Mouse (Mus musculus) forebrain, embryonic 13.5 days (tissue): Measurements from ENCODE around the gene Camk1d. TPM values are rescaled to one million over a fixed set of nuclear protein-coding genes. Genes with fewer than 3 reads are reported as not detected.

Experiments used
- ATAC-seq: fragments of 200-750 bp; cut with Nextera tagmentation; 2 replicates; pipeline ENCODE4 v1.8.0; 2017
- H3K27ac ChIP-seq: fragments of 300-500 bp; sonication (generic); 2 replicates; pipeline ENCODE4 v1.5.1; 2015; ENCODE audit warnings: inconsistent platforms, mild to moderate bottlenecking, moderate library complexity
- H3K27me3 ChIP-seq: fragments of 300-500 bp; sonication (generic); 2 replicates; pipeline ENCODE4 v1.6.1; 2015; ENCODE audit warnings: mild to moderate bottlenecking, inconsistent platforms
- H3K36me3 ChIP-seq: fragments of 300-500 bp; sonication (generic); 2 replicates; pipeline ENCODE4 v1.6.1; 2015; ENCODE audit warnings: mild to moderate bottlenecking, inconsistent platforms; ENCODE audit not compliant: poor library complexity, severe bottlenecking
- H3K4me1 ChIP-seq: fragments of 300-500 bp; sonication (generic); 2 replicates; pipeline ENCODE4 v1.6.1; 2015; ENCODE audit warnings: inconsistent platforms
- H3K4me2 ChIP-seq: fragments of 300-500 bp; sonication (generic); 2 replicates; pipeline ENCODE4 v1.6.1; 2015; ENCODE audit warnings: inconsistent platforms, mild to moderate bottlenecking, moderate library complexity
- H3K4me3 ChIP-seq: fragments of 300-500 bp; sonication (generic); 2 replicates; pipeline ENCODE4 v1.5.1; 2015; ENCODE audit warnings: mild to moderate bottlenecking, inconsistent platforms
- H3K9ac ChIP-seq: fragments of 300-500 bp; sonication (generic); 2 replicates; pipeline ENCODE4 v1.6.1; 2015; ENCODE audit warnings: mild to moderate bottlenecking, inconsistent platforms
- H3K9me3 ChIP-seq: fragments of 300-500 bp; sonication (generic); replicated peaks from 2 replicates; pipeline ENCODE4 v1.6.1; 2016; ENCODE audit warnings: inconsistent platforms
- WGBS: fragments of 180-500 bp; shearing (Covaris S2); methylation state at CpG from one replicate; pipeline ENCODE4 v1.1.7; 2015; 5-methylcytosine and 5-hydroxymethylcytosine counted together
- polyA plus RNA-seq: library from polyadenylated mRNA; unstranded; fragments of >200 nt; fragmentation: Nextera tagmentation; extraction: Ambion mirVana; gene quantifications from 2 replicates; pipeline ENCODE4 v1.2.1, GENCODE M21; 2015

Gene Camk1d
- polyA plus RNA-seq, 1 experiment from 2014 or later: 2.8 TPM

GRCm38 (mm10) chr2:5706618-5707017, 7.7 kb downstream of the Camk1d start:
- Histone ChIP-seq H3K27ac (no peak overlapping the region), H3K9me3 (no peaks in the 10 kb centered on the region), H3K27me3 (peaks cover 4% of the 10 kb centered on the region; the same call in 1 of the 2 replicates), H3K4me1 (no peaks in the 10 kb centered on the region), H3K4me3 (no peak overlapping the region), H3K4me2 (no peak overlapping the region), H3K36me3 (no peaks in the 10 kb centered on the region), H3K9ac (no peak overlapping the region)
- WGBS: 83% methylated on average over 4 of the region's 4 CpGs
- no peak for ATAC-seq

- H3K27me3 ChIP-seq: no peaks in the 10 kb centered on the region
- ATAC-seq: no peak
- H3K36me3 ChIP-seq: no peaks in the 10 kb centered on the region
- H3K4me1 ChIP-seq: no peaks in the 10 kb centered on the region
- 85% methylated on average over 2 of the region's 2 CpGs for WGBS
- no peak overlapping the region for H3K4me3 ChIP-seq
- H3K4me2 ChIP-seq: no peak overlapping the region
- H3K9ac ChIP-seq: no peak overlapping the region
- H3K27ac ChIP-seq: no peak overlapping the region
- no peaks in the 10 kb centered on the region for H3K9me3 ChIP-seq
Observed at GRCm38 (mm10) chr2:5702370-5702769, 11.9 kb downstream of the Camk1d start.

GRCm38 (mm10) chr2:5700931-5701330, 13.4 kb downstream of the Camk1d start:
- no peak overlapping the region for H3K27ac ChIP-seq
- no peaks in the 10 kb centered on the region for H3K27me3 ChIP-seq
- no peaks in the 10 kb centered on the region for H3K9me3 ChIP-seq
- WGBS: 94% methylated on average over 3 of the region's 3 CpGs
- H3K4me1 ChIP-seq: no peaks in the 10 kb centered on the region
- H3K9ac ChIP-seq: no peak overlapping the region
- no peak overlapping the region for H3K4me3 ChIP-seq
- ATAC-seq: no peak
- no peak overlapping the region for H3K4me2 ChIP-seq
- H3K36me3 ChIP-seq: no peaks in the 10 kb centered on the region

GRCm38 (mm10) chr2:5698451-5698850, 15.9 kb downstream of the Camk1d start:
- H3K9me3 ChIP-seq: no peaks in the 10 kb centered on the region
- no peak overlapping the region for H3K4me2 ChIP-seq
- H3K9ac ChIP-seq: no peak overlapping the region
- no peak for ATAC-seq
- H3K4me1 ChIP-seq: no peaks in the 10 kb centered on the region
- no peak overlapping the region for H3K4me3 ChIP-seq
- no peaks in the 10 kb centered on the region for H3K27me3 ChIP-seq
- WGBS: 65% methylated on average over 8 of the region's 8 CpGs
- H3K27ac ChIP-seq: no peak overlapping the region
- no peaks in the 10 kb centered on the region for H3K36me3 ChIP-seq

GRCm38 (mm10) chr2:5694094-5694493, 20.2 kb downstream of the Camk1d start:
- no peak for ATAC-seq
- no peak overlapping the region for H3K4me3 ChIP-seq
- H3K36me3 ChIP-seq: no peaks in the 10 kb centered on the region
- H3K27me3 ChIP-seq: no peaks in the 10 kb centered on the region
- H3K4me2 ChIP-seq: no peak overlapping the region
- no peak overlapping the region for H3K9ac ChIP-seq
- no peaks in the 10 kb centered on the region for H3K4me1 ChIP-seq
- no peak overlapping the region for H3K27ac ChIP-seq
- 88% methylated on average over 9 of the region's 9 CpGs for WGBS
- H3K9me3 ChIP-seq: no peaks in the 10 kb centered on the region

- no peaks in the 10 kb centered on the region for H3K4me1 ChIP-seq
- no peak overlapping the region for H3K9ac ChIP-seq
- H3K9me3 ChIP-seq: no peaks in the 10 kb centered on the region
- H3K4me2 ChIP-seq: no peak overlapping the region
- no peak overlapping the region for H3K27ac ChIP-seq
- ATAC-seq: no peak
- H3K27me3 ChIP-seq: no peaks in the 10 kb centered on the region
- H3K36me3 ChIP-seq: no peaks in the 10 kb centered on the region
- no peak overlapping the region for H3K4me3 ChIP-seq
- WGBS: 82% methylated on average over 3 of the region's 3 CpGs
Observed at GRCm38 (mm10) chr2:5691729-5692128, 22.6 kb downstream of the Camk1d start.

- Histone ChIP-seq H3K4me2 (no peak overlapping the region), H3K4me1 (no peaks in the 10 kb centered on the region), H3K36me3 (no peaks in the 10 kb centered on the region), H3K27me3 (no peaks in the 10 kb centered on the region), H3K4me3 (no peak overlapping the region), H3K9ac (no peak overlapping the region), H3K27ac (no peak overlapping the region), H3K9me3 (peaks cover 6% of the 10 kb centered on the region; the same call in 1 of the 2 replicates)
- WGBS: 83% methylated on average over 4 of the region's 4 CpGs
- no peak for ATAC-seq
Observed at GRCm38 (mm10) chr2:5683366-5683765, 30.9 kb downstream of the Camk1d start.

- WGBS: 90% methylated on average over 8 of the region's 8 CpGs
- H3K4me1 ChIP-seq: no peaks in the 10 kb centered on the region
- no peak overlapping the region for H3K9ac ChIP-seq
- ATAC-seq: no peak
- no peaks in the 10 kb centered on the region for H3K27me3 ChIP-seq
- H3K4me2 ChIP-seq: no peak overlapping the region
- H3K36me3 ChIP-seq: no peaks in the 10 kb centered on the region
- H3K4me3 ChIP-seq: no peak overlapping the region
- H3K9me3 ChIP-seq: peaks cover 6% of the 10 kb centered on the region; the same call in 1 of the 2 replicates
- no peak overlapping the region for H3K27ac ChIP-seq
Observed at GRCm38 (mm10) chr2:5681909-5682308, 32.4 kb downstream of the Camk1d start.

- no peak overlapping the region for H3K27ac ChIP-seq
- H3K27me3 ChIP-seq: no peaks in the 10 kb centered on the region
- H3K9me3 ChIP-seq: peaks cover 6% of the 10 kb centered on the region; the same call in 1 of the 2 replicates
- no peak overlapping the region for H3K4me3 ChIP-seq
- no peaks in the 10 kb centered on the region for H3K36me3 ChIP-seq
- no peak overlapping the region for H3K9ac ChIP-seq
- H3K4me2 ChIP-seq: no peak overlapping the region
- peaks cover 5% of the 10 kb centered on the region for H3K4me1 ChIP-seq
- no peak for ATAC-seq
- 89% methylated on average over 7 of the region's 7 CpGs for WGBS
Observed at GRCm38 (mm10) chr2:5681302-5681701, 33.0 kb downstream of the Camk1d start.

GRCm38 (mm10) chr2:5679055-5679454, 35.3 kb downstream of the Camk1d start:
- no peaks in the 10 kb centered on the region for H3K27me3 ChIP-seq
- H3K4me1 ChIP-seq: peaks cover 15% of the 10 kb centered on the region
- no peak overlapping the region for H3K27ac ChIP-seq
- 85% methylated on average over 2 of the region's 2 CpGs for WGBS
- no peaks in the 10 kb centered on the region for H3K36me3 ChIP-seq
- H3K4me2 ChIP-seq: no peak overlapping the region
- H3K9me3 ChIP-seq: peaks cover 6% of the 10 kb centered on the region; the same call in 1 of the 2 replicates
- no peak for ATAC-seq
- H3K9ac ChIP-seq: no peak overlapping the region
- H3K4me3 ChIP-seq: no peak overlapping the region

GRCm38 (mm10) chr2:5677472-5677871, 36.8 kb downstream of the Camk1d start:
- WGBS: 91% methylated on average over 2 of the region's 2 CpGs
- Histone ChIP-seq H3K36me3 (no peaks in the 10 kb centered on the region), H3K27me3 (no peaks in the 10 kb centered on the region), H3K9ac (no peak overlapping the region), H3K4me1 (peaks cover 15% of the 10 kb centered on the region), H3K27ac (no peak overlapping the region), H3K4me3 (no peak overlapping the region), H3K9me3 (no peaks in the 10 kb centered on the region), H3K4me2 (no peak overlapping the region)
- ATAC-seq: no peak

- H3K4me3 ChIP-seq: no peak overlapping the region
- H3K4me1 ChIP-seq: peaks cover 15% of the 10 kb centered on the region
- no peak overlapping the region for H3K4me2 ChIP-seq
- H3K36me3 ChIP-seq: no peaks in the 10 kb centered on the region
- H3K27ac ChIP-seq: no peak overlapping the region
- WGBS: 85% methylated on average over 8 of the region's 8 CpGs
- H3K9me3 ChIP-seq: no peaks in the 10 kb centered on the region
- no peak for ATAC-seq
- H3K27me3 ChIP-seq: no peaks in the 10 kb centered on the region
- no peak overlapping the region for H3K9ac ChIP-seq
Observed at GRCm38 (mm10) chr2:5676786-5677185, 37.5 kb downstream of the Camk1d start.

GRCm38 (mm10) chr2:5676143-5676483, 38.2 kb downstream of the Camk1d start:
- WGBS: 54% methylated on average over 9 of the region's 9 CpGs
- no peak; the same call in 1 of the 2 replicates for ATAC-seq
- no peak overlapping the region for H3K4me3 ChIP-seq
- H3K36me3 ChIP-seq: no peaks in the 10 kb centered on the region
- H3K4me2 ChIP-seq: no peak overlapping the region
- H3K27me3 ChIP-seq: no peaks in the 10 kb centered on the region
- peaks cover 15% of the 10 kb centered on the region for H3K4me1 ChIP-seq
- no peak overlapping the region for H3K27ac ChIP-seq
- H3K9ac ChIP-seq: no peak overlapping the region
- no peaks in the 10 kb centered on the region for H3K9me3 ChIP-seq
